Mouse (Mus musculus) adrenal gland, adult (tissue): ENCODE measurements around the gene Stxbp4.

Source experiments
- DNase-seq, 2 experiments: peaks; one replicate each; pipeline ENCODE4 v3.0.0; 2022 to 2023; ENCODE audit warnings: low spot score in 1 of 2; ENCODE audit not compliant: inconsistent age in 2 of 2

The Stxbp4 gene

DNA sequence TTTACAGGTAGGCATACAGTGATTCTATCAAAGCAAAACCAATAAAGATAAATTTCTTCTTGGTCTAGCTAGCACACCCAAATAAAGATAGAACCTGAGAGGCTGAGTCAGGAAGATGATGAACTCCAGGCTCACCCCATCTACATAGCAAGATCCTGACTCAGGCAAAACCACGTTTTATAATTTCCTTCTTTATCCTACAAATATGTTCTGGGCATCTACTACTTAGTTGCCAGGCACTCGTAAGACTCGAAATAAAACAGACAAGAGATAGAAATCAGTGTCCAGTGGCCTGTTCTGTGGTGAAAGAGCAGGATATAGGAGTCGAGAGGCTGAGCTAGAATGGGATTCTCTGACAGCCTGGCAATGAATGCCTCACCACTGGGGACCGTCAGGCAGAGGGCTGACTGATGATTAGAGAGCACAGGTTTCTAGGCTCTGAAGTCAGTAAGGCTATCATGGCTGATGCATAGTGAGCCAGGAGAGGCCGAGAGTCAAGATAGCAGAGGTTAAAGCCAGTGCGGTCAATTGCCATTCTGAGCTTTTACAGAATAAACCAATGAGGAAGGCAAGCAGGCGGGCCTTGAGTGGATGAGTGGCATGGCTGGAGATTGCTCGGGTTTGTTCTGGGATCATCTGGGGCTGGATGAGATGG is 12.5 kb upstream of the Stxbp4 start:
- DNase-seq: no peak

DNA sequence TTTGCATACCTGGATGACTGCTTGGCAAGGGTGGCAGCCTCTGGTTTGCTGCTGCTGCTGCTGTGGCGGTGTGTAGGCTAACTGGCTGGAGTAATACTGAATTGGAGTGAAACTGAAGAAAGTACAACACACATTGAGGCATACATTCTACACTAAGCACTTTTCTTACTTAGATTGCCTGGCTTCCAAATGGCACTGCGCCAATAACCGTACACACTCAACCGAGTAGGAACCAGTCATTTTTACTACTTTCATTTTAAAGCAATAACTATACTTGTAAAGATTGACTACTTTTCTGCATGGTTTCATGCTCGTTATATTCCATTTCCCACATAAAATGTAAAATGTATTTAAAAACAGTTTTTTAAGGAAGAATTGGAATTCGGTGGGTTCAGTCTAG is 11.9 kb upstream of the Stxbp4 start:
- DNase-seq: peak in 1 of 2 experiments; percentile 40

DNA sequence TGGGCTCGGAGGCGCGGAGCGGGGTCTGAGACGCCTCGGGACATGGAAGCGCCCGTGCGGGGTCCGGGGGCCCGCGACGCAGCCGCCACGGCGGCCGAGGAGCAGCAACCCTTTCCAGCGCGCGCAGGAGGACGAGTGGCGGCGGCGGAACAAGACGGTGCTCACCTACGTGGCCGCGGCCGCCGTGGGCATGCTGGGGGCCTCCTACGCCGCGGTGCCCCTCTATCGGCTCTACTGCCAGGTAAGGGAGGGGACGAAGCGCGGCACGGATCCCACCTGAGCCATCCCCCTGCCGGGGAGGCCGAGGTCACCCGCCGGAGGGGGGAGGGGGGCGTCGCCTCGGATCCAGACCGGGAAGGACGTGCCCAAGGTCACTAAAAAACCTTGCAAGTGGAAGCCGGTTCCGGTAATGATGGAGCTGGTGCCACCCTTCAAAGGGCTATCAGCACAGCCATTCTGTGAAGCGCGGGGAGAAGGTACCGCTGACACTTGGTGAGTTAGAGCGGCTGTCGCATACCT is 487 bp upstream of the Stxbp4 start:
- DNase-seq: peak; percentile 69 to 83

DNA sequence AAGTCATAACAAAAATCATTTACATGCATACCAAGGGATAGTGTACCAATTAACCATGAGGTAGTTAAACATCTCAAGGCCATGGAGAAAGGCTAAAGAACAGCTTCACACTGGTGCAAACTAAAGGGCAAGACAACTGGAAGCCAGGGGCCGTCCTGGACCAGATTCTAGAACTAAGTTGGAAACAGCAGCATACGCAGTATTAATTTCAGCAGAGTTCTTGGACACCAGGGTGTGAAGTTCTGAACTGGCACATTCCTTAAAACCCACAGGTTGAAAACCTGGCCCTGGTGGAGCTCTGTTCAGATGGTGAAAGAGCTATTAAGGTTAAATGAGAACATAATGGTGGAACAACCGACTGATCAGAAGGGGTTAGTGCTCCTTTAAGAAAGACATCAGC is 3.2 kb downstream of the Stxbp4 start:
- DNase-seq: no peak

DNA sequence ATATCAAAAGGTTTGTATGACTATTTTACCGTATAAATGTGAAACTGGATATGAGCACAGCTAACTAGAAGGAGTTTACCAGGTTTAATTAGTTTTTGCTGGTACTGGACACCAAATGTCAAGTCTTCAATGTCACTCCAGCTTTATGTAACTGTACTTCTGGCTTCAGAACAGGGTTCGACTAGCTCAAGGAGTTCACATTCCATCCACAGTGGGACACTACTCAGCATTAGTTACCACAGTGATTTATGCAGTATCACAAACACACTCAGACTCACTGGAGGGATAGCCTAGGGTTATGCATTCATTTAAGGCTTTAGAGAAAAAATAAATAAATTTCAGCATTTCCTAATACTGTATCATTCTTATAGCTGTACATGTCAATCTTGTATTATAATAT is 5.4 kb downstream of the Stxbp4 start:
- no peak for DNase-seq

DNA sequence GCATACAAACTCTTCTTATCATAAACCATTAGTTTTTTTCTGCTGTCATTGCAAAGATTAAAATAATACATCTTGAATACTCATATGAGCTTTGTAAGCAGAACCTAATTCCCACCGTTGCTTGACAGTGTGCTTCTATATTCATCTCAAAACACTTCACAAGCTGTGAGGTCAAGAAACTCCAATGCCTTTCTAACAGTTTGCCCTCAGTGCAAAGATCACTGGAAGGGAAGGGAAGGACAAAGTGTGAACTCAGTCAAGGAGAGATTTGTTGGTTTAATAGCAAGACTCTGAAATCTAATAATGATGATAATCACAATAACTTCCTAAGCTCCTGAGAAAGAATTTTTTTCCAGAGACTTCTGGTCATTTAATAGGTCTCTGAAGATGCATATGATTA is 10.1 kb downstream of the Stxbp4 start:
- no peak for DNase-seq

DNA sequence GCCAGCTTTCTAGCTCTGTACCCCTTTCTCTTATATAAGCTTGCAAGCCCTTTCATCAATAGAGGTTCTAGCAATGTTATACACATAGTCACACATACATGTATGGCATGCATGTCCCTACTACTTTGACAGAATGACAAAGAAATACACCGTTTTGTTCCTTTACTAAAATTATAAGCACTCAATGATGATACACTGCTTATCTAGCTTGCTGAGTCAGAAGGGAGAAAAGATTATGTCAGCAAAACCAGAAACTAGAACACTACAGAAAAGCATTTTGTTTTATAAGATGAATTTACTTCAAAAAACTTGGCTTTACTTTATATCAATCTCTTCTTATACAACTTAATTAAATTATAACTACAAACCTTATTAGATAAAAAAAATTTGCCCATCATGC is 12.7 kb downstream of the Stxbp4 start:
- DNase-seq: no peak

DNA sequence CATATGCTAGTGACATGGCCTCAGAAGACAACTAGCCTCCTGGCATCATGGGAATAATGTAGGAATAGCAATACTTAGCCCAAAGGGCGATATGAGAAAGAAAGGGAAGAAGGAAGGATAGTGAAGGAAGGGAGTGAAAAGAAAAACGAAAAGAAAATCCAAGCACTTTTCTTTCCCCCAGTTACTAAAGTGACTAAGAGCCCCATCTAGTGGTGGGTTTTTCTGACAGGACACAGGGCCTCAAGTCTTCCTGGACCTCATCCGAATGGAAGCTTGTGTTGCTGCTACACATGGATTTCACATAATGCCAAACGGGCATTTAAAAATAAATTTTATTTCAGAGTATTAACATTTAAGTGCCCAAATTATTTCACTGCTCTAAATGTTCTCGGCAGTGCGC is 14.4 kb downstream of the Stxbp4 start:
- DNase-seq: peak in 1 of 2 experiments; percentile 78

DNA sequence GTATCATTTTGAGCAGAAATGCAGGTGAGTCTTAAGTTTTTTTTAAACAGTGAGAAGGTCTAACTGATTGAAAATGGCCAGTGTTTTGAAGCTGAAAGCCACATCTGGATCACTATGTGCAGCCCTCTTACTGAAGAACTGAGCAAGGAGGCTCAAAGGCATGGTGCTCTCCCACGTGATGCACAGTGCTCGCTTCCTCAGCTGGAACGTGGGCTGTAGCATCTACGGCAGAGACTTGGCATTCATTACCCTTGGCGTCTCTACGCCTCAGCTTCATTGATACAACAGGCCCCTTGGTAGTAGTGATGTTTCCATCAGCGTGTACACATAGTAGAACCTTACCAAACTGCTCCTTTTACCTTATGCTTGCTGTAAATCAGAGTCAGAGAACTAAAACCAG is 15.4 kb downstream of the Stxbp4 start:
- no peak for DNase-seq

DNA sequence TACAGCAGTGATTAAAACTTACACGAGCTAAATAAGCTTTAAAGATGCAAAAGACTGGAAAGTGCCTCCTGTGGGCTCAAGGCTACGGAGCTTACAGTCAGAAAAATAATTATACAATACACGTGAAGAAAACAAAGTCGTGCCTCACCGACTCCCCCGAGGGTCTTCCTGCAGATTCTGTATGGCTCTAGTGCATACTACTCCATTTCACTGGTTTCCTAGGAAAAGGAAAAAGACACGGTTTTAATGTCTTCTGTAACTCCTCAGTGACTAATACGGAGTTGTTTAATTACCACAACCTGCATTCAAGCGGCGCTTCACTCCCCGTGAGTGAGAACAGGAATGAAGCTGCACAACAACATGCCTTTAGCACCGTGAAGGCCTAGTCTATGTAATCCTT is 15.8 kb downstream of the Stxbp4 start:
- no peak for DNase-seq

DNA sequence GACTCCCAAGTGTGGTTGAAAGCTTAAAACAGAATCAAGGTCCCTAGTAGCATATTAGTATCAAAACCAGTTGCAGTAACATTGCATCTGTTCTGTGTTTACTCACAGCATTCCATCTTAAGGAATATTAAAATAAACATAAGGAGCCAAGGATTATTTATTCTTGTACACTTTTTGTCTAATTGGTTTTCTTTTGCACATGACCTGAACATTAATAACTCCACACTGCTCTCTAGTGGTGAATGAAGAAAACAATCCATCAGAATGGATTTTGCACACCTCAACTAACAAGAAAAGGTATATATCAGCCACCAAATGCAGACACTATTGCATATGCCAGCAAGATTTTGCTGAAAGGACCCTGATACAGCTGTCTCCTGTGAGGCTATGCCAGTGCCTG is 21.5 kb downstream of the Stxbp4 start:
- peak in 1 of 2 experiments; percentile 53 for DNase-seq

DNA sequence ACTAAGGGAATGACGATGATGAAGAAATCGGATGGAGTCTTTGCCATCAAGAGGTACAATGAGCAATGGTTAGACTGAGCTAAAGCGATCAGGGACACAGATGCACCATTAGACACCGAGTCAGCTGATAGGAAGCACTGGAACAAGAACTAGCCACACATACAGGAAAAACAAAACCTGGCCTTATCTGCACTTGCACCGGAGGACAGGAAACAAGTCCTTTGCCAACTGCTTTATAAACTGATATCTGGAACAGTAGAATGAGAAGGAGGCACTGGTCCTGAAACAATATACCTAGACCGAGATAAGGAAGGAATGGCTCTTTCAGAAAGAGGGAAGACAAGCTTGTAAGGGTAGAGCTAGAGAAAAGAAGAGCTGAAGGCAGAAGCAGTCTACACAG is 23.1 kb downstream of the Stxbp4 start:
- no peak for DNase-seq

DNA sequence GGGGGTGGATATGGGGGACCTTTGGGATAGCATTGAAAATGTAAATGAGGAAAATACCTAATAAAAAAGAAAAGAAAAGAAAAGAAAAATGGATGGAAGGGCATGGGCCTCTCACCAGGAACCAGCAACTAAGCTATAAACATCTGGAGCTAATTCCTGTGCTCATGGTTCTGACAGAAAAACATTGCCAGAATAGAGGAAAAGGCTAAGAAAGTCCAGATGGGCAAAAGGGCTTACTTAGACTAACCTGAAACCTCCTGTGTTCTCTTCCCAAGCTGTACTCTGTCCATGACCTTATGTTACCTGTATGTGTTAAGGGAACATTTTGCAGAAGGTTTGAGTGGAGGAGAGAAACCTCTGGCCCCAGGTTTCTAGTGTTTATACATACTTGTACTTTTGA is 25.8 kb downstream of the Stxbp4 start:
- no peak for DNase-seq

DNA sequence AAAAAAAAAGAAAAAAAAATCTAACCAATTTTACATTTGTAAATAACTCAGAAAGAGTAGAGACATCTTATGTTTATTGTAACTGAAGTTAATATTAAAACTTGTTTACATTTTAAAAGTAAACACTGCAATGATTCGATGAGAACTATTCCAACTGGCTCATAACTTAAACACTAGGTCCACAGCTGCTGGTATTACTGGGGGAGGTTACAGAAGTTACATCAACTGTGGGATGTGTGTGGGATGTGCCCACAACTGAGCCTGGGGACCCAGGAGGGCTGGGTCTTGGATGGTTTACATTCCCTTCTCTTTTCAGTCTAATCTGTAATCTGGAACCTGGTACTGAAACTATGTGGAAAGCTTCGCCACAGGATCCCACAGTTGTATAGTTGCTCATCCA is 34.8 kb downstream of the Stxbp4 start:
- no peak for DNase-seq

DNA sequence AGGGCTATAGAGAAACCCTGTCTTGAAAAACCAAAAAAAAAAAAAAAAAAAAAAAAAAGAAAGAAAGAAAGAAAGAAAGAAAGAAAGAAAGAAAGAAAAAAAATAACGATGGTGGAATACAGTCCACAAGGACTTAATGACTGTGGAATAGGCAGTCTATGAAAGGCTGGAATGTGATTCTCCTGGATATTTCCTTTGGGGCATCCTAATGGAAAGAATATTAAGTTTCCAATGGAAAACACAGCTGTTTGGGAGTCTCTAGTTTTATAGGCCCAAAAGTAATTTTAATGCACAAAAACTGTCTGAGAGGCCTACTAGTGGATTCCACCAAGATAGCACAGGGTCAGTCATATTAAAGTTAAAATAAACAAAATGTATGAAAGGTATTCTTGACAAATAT is 42.1 kb downstream of the Stxbp4 start:
- DNase-seq: no peak

DNA sequence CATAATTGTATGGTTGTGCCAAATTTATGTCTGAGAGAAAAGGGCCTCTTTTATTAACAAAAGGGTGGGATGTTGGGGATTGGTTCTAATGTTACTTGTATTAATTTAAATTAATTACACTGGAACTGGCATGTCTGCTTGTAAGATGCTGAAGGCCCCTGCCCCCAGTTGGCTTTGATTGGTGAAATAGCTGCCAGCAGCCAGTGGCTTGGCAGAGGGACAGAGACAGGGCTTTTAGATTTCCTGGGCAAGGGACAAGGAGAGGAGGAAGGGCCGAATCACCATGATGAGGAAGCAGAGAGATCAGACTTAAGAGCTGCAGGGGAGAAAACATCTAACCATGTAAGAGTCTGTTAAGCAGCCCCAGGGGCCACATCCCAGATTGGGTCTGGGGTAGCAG is 46.9 kb downstream of the Stxbp4 start:
- DNase-seq: peak in 1 of 2 experiments; percentile 21

DNA sequence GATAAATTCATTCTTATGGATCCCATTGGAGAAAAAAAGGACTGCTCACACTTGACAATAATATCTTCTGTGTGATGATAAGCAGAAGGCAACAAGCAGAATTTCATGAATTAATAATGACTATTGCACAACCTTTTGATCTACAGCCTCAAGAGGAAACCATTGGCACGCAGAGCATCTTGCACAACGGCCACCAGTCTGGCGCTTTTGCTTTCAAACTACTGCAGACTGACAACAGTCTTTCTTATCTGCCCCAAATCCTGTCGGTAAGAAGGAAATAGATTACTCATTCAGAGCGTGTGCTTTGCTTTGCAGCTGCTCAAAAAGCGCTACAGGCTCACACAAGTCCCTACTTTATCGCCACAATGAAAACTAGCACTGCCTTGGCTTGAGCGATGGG is 51.7 kb downstream of the Stxbp4 start:
- peak in 1 of 2 experiments; percentile 76 for DNase-seq

DNA sequence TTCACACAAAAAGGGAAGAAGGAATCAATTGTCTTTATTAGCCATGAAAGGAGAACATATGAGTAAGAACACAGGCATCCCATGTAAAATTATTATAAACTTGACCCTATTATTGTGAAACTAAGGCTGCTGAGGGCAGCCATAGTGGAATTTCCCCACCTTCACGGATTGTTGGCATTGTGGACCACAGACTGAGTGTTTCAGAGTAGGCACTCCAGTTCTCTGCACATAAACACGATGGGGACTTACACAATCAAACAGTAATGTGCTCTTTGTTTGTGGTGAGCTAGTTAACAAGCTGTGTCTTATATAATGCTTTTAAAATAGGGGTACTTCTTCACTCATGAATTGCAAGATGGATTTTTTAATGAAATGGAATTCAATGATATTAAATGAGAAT is 52.1 kb downstream of the Stxbp4 start:
- no peak for DNase-seq

DNA sequence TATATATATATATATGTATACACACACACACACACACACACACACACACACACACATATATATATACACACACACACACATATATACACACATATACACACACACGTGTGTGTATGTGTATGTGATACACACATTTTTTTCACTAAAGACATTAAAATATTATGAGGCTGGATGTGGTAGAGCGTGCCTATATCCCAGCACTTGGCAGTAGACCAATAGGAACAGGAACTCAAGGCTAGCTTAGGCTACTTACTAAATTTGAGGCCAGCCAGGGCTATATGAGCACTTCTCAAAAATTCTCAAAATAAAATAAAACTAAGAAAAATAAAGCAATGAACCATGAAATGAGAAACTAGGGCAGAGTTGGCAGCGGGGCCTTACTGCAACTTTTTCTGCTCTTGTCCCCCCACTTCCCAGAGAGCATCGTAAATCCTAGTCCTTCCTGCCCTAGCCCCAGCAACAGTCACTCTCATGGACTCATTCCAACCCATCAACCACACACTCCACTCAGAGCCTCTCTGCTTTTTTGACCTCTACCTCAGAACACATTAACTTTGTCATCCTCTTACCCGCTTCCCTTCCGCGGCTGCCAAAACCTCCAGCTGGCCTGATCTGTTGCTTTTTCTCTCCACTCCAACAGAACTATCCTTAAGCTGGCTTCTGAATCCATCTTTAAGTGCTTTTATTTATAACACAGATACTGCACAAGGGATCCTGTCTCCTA is 60.7 kb downstream of the Stxbp4 start:
- DNase-seq: no peak

DNA sequence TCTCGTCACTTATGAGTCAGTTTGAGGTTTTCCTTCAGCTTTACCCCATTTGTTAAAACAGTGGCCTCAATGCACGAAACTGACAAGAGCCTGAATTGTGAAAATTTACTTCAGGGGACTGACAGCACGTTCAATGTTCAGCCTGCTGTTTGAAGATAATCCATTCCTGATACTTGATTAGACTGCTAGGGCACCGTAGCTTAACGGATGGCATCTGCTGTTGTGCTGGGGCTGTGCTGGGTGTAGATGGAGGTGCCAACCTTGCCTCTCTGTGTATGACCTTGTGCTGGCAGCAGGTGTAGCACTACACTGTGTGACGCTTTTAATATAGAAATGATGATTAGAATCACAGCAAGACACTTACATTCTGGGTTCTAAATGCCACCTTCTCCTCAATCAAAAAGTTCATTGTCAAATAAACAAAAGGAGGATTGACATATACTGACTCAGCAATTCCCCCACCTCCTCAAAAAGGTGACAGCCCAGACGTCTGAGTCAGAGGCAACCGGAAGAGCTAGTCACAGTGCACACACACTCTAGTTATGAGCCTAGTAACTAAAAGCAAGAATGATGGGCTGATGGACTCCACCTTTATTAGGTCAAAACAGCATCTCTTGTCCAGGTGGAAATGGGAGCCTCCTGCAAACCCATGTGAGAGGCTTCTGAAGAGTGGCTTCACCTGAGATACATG is 61.5 kb downstream of the Stxbp4 start:
- DNase-seq: no peak

DNA sequence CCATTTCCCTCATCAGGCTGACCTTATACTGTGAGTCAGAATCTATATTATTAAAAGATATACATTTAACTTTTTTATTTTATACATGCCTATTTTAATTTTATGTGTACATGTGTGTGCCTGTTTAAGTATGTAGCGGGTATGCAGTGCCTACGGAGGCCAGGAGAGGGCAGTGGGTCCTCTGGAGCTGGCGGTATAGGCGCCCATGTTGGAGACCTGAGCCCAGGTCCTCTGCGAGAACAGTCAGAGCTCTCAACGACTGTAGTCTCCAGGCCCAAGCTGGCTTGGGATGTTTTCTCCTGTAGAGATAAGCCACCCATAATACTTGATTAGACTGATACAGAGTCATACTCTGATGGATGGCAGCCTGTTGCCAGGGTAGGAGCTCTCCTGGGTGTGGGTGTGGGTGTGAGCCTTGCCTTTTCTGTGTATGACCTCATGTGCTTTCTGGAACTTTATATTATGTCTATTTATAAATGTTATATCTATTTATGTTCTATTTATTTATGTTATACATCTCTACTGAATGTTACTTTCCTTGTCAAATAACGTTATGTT is 62.3 kb downstream of the Stxbp4 start:
- no peak for DNase-seq
